Mouse (Mus musculus): ENCODE measurements around the gene Pigyl. TPM values are rescaled to one million over a fixed set of nuclear protein-coding genes. Genes with fewer than 3 reads are reported as not detected.
A peak's percentile ranks its signal among the peaks of the same experiment; 100 is the strongest.

The Pigyl gene
- polyA plus RNA-seq, 1 experiment from 2014 or later: 90.4 TPM

DNA sequence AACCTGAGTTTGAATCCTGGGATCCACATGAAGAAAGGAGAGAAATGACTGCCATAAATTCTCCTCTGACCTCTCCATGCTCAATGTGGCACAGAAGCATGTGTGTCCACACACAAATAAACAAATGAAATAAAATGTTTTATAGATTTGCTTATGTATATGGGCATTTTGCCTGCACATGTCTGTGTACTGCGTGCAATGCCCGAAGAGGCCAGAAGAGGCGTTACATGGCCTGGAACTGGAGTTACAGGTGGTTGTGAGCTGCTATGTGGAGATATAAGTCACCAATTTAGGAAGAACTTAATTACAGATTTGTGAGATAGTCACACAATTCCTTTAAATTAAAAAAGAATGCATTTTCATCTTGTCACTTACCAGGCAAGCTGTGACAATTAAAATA is 2.8 kb upstream of the Pigyl start:
- Histone ChIP-seq H3K9ac (ENCODE audit: low read length) (no peak overlapping the region), H3K36me3 (ENCODE audit: control insufficient read depth, insufficient read depth, low read length) (peaks cover 5% of the 10 kb centered on the region; the same call in 1 of the 2 replicates), H3K9me3 (replicated peaks; ENCODE audit: control insufficient read depth, low read length) (no peaks in the 10 kb centered on the region), H3K27me3 (ENCODE audit: control insufficient read depth, insufficient read depth, low read length) (0 out of 2 replicates have a peak, but pooled peaks cover 3% of the 10 kb centered on the region), H3K4me3 (replicated peaks; ENCODE audit: low read length) (no peak overlapping the region), H3K4me1 (ENCODE audit: control insufficient read depth, insufficient read depth, low read length) (peaks cover 14% of the 10 kb centered on the region), H3K4me2 (ENCODE audit: low read depth, low read length) (no peak overlapping the region), H3K27ac (ENCODE audit: low read length) (no peak overlapping the region)
- 89% methylated on average over 3 of the region's 3 CpGs for WGBS
- no peak for ATAC-seq (ENCODE audit: insufficient read depth, low FRiP score)

GRCm38 (mm10) chr9:22155614-22156013 is 1.0 kb upstream of the Pigyl start:
- Histone ChIP-seq H3K4me3 (replicated peaks; ENCODE audit: low read length) (peak overlapping the region; percentile 21; the same call in 1 of the 2 replicates), H3K36me3 (ENCODE audit: control insufficient read depth, insufficient read depth, low read length) (peaks cover 7% of the 10 kb centered on the region; the same call in 1 of the 2 replicates), H3K4me1 (ENCODE audit: control insufficient read depth, insufficient read depth, low read length) (peaks cover 14% of the 10 kb centered on the region), H3K9ac (ENCODE audit: low read length) (peak overlapping the region; percentile 38; the same call in 1 of the 2 replicates), H3K9me3 (replicated peaks; ENCODE audit: control insufficient read depth, low read length) (no peaks in the 10 kb centered on the region), H3K4me2 (ENCODE audit: low read depth, low read length) (peak overlapping the region; percentile 40), H3K27me3 (ENCODE audit: control insufficient read depth, insufficient read depth, low read length) (0 out of 2 replicates have a peak, but pooled peaks cover 3% of the 10 kb centered on the region), H3K27ac (ENCODE audit: low read length) (no peak overlapping the region)
- ATAC-seq (ENCODE audit: insufficient read depth, low FRiP score): no peak
- WGBS: 20% methylated on average over 10 of the region's 10 CpGs

GRCm38 (mm10) chr9:22157516-22158265 is 1.0 kb downstream of the Pigyl start:
- ATAC-seq (ENCODE audit: insufficient read depth, low FRiP score): no peak
- H3K36me3 ChIP-seq (ENCODE audit: control insufficient read depth, insufficient read depth, low read length): peaks cover 7% of the 10 kb centered on the region; the same call in 1 of the 2 replicates
- H3K9me3 ChIP-seq (replicated peaks; ENCODE audit: control insufficient read depth, low read length): no peaks in the 10 kb centered on the region
- peak overlapping the region; percentile 93 for H3K9ac ChIP-seq (ENCODE audit: low read length)
- WGBS: 64% methylated on average over 34 of the region's 34 CpGs
- peak overlapping the region; percentile 81 for H3K4me2 ChIP-seq (ENCODE audit: low read depth, low read length)
- H3K27me3 ChIP-seq (ENCODE audit: control insufficient read depth, insufficient read depth, low read length): 0 out of 2 replicates have a peak, but pooled peaks cover 3% of the 10 kb centered on the region
- H3K4me1 ChIP-seq (ENCODE audit: control insufficient read depth, insufficient read depth, low read length): peaks cover 14% of the 10 kb centered on the region
- no peak overlapping the region for H3K27ac ChIP-seq (ENCODE audit: low read length)
- peak overlapping the region; percentile 85 for H3K4me3 ChIP-seq (replicated peaks; ENCODE audit: low read length)

DNA sequence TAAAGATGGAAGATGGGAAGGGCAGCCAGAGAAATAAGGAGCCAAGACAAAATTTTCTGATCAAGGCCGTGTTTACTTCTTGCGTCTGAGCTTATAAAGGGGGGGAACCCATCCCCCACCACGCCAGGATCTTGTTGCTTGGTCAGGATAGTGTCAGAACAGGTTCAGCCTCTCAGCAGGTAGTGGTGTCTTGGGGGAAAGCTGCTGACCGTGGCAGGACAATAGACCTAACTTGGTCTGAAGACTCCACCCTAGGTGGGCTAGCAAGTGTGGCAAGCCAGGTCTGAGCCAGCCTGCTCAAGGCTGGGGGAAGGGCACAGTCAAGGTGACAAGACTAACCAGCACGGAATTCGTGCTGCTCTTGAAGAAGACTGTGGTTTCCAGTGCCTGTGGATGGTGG is 4.7 kb downstream of the Pigyl start:
- no peak overlapping the region for H3K9ac ChIP-seq (ENCODE audit: low read length)
- ATAC-seq (ENCODE audit: insufficient read depth, low FRiP score): no peak
- peaks cover 7% of the 10 kb centered on the region; the same call in 1 of the 2 replicates for H3K36me3 ChIP-seq (ENCODE audit: control insufficient read depth, insufficient read depth, low read length)
- no peaks in the 10 kb centered on the region for H3K9me3 ChIP-seq (replicated peaks; ENCODE audit: control insufficient read depth, low read length)
- 0 out of 2 replicates have a peak, but pooled peaks cover 3% of the 10 kb centered on the region for H3K27me3 ChIP-seq (ENCODE audit: control insufficient read depth, insufficient read depth, low read length)
- WGBS: 40% methylated on average over 6 of the region's 6 CpGs
- no peak overlapping the region for H3K4me2 ChIP-seq (ENCODE audit: low read depth, low read length)
- peaks cover 11% of the 10 kb centered on the region for H3K4me1 ChIP-seq (ENCODE audit: control insufficient read depth, insufficient read depth, low read length)
- no peak overlapping the region for H3K4me3 ChIP-seq (replicated peaks; ENCODE audit: low read length)
- no peak overlapping the region for H3K27ac ChIP-seq (ENCODE audit: low read length)

- ATAC-seq (ENCODE audit: insufficient read depth, low FRiP score): no peak
- Histone ChIP-seq H3K9me3 (replicated peaks; ENCODE audit: control insufficient read depth, low read length) (no peaks in the 10 kb centered on the region), H3K4me3 (replicated peaks; ENCODE audit: low read length) (no peak overlapping the region), H3K36me3 (ENCODE audit: control insufficient read depth, insufficient read depth, low read length) (peaks cover 7% of the 10 kb centered on the region; the same call in 1 of the 2 replicates), H3K4me2 (ENCODE audit: low read depth, low read length) (no peak overlapping the region), H3K4me1 (ENCODE audit: control insufficient read depth, insufficient read depth, low read length) (peaks cover 8% of the 10 kb centered on the region), H3K27me3 (ENCODE audit: control insufficient read depth, insufficient read depth, low read length) (0 out of 2 replicates have a peak, but pooled peaks cover 3% of the 10 kb centered on the region), H3K9ac (ENCODE audit: low read length) (no peak overlapping the region), H3K27ac (ENCODE audit: low read length) (no peak overlapping the region)
- 69% methylated on average over 9 of the region's 9 CpGs for WGBS
Observed at GRCm38 (mm10) chr9:22162305-22162704, 5.7 kb downstream of the Pigyl start.

GRCm38 (mm10) chr9:22162912-22163311 is 6.3 kb downstream of the Pigyl start:
- H3K36me3 ChIP-seq (ENCODE audit: control insufficient read depth, insufficient read depth, low read length): peaks cover 6% of the 10 kb centered on the region; the same call in 1 of the 2 replicates
- ATAC-seq (ENCODE audit: insufficient read depth, low FRiP score): no peak
- no peak overlapping the region for H3K9ac ChIP-seq (ENCODE audit: low read length)
- WGBS: 89% methylated on average over 7 of the region's 7 CpGs
- 0 out of 2 replicates have a peak, but pooled peaks cover 2% of the 10 kb centered on the region for H3K4me1 ChIP-seq (ENCODE audit: control insufficient read depth, insufficient read depth, low read length)
- no peak overlapping the region for H3K4me2 ChIP-seq (ENCODE audit: low read depth, low read length)
- H3K4me3 ChIP-seq (replicated peaks; ENCODE audit: low read length): no peak overlapping the region
- no peak overlapping the region for H3K27ac ChIP-seq (ENCODE audit: low read length)
- H3K27me3 ChIP-seq (ENCODE audit: control insufficient read depth, insufficient read depth, low read length): 0 out of 2 replicates have a peak, but pooled peaks cover 2% of the 10 kb centered on the region
- H3K9me3 ChIP-seq (replicated peaks; ENCODE audit: control insufficient read depth, low read length): no peaks in the 10 kb centered on the region

DNA sequence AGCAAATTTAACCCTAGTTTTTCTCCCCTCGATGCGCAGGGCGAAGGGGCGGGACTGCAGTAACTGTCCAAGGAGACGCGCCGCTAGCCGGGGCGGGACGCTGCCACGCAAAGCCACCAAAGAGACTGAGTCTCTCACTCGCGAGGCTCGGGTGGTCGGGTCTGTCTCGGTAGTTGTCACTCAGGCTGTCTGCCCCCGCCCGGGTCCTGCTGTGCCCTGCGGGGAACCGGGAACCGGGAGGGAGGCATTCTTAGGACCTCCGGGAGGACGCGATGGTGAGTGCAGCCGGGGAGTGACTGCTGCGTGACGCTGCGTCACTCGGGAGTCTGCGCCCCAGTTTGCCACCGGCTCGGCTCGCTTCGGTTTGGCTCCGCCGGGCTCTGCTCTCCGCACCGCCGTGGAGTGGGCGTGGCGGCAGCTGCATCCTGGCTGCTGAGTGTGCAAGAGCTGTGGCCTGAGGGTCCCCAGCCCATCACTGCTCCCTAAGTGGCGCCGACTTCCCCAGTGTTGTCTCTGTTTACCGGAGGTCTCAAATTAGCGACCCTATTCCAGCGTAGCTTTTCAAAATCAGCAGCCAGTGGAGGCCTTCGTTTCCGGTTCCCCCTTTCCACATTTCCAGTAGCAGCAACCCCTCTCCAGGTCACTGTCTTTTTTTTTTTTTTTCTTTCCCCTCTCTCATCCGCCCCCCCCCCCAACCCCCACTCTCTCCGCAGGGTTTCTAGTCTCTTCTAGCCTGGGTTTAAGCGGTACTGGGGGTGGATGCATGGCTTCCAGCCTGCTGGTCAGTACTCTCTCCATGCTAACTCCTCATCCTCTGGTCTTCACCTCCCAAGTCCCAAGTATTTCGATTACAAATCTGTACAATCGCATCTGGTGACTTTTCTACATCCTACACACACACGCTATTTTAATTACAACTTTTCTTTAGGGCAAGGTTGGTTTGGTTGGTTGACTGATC is 8.3 kb downstream of the Pigyl start:
- Histone ChIP-seq H3K9me3 (replicated peaks; ENCODE audit: control insufficient read depth, low read length) (no peaks in the 10 kb centered on the region), H3K27me3 (ENCODE audit: control insufficient read depth, insufficient read depth, low read length) (no peaks in the 10 kb centered on the region), H3K4me2 (ENCODE audit: low read depth, low read length) (peak overlapping the region; percentile 99), H3K4me3 (replicated peaks; ENCODE audit: low read length) (peak overlapping the region; percentile 65), H3K9ac (ENCODE audit: low read length) (peak overlapping the region; percentile 79), H3K27ac (ENCODE audit: low read length) (no peak overlapping the region), H3K4me1 (ENCODE audit: control insufficient read depth, insufficient read depth, low read length) (no peaks in the 10 kb centered on the region), H3K36me3 (ENCODE audit: control insufficient read depth, insufficient read depth, low read length) (no peaks in the 10 kb centered on the region)
- peak; percentile 51 for ATAC-seq (ENCODE audit: insufficient read depth, low FRiP score)
- 2% methylated on average over 53 of the region's 54 CpGs for WGBS

GRCm38 (mm10) chr9:22165964-22166363 is 9.3 kb downstream of the Pigyl start:
- Histone ChIP-seq H3K4me3 (replicated peaks; ENCODE audit: low read length) (no peak overlapping the region), H3K4me2 (ENCODE audit: low read depth, low read length) (no peak overlapping the region), H3K27me3 (ENCODE audit: control insufficient read depth, insufficient read depth, low read length) (no peaks in the 10 kb centered on the region), H3K27ac (ENCODE audit: low read length) (no peak overlapping the region), H3K9ac (ENCODE audit: low read length) (no peak overlapping the region), H3K9me3 (replicated peaks; ENCODE audit: control insufficient read depth, low read length) (no peaks in the 10 kb centered on the region), H3K4me1 (ENCODE audit: control insufficient read depth, insufficient read depth, low read length) (no peaks in the 10 kb centered on the region), H3K36me3 (ENCODE audit: control insufficient read depth, insufficient read depth, low read length) (no peaks in the 10 kb centered on the region)
- 50% methylated on average over 6 of the region's 6 CpGs for WGBS
- ATAC-seq (ENCODE audit: insufficient read depth, low FRiP score): no peak

All from stomach, embryonic 16.5 days (tissue).